Mouse (Mus musculus): ENCODE measurements around the gene Dclk1. TPM values are rescaled to one million over a fixed set of nuclear protein-coding genes. Genes with fewer than 3 reads are reported as not detected.

Dclk1 gene
- polyA plus RNA-seq (2012; rRNA removed) = 4.8 and 5.0 TPM in 2 replicates

DNA sequence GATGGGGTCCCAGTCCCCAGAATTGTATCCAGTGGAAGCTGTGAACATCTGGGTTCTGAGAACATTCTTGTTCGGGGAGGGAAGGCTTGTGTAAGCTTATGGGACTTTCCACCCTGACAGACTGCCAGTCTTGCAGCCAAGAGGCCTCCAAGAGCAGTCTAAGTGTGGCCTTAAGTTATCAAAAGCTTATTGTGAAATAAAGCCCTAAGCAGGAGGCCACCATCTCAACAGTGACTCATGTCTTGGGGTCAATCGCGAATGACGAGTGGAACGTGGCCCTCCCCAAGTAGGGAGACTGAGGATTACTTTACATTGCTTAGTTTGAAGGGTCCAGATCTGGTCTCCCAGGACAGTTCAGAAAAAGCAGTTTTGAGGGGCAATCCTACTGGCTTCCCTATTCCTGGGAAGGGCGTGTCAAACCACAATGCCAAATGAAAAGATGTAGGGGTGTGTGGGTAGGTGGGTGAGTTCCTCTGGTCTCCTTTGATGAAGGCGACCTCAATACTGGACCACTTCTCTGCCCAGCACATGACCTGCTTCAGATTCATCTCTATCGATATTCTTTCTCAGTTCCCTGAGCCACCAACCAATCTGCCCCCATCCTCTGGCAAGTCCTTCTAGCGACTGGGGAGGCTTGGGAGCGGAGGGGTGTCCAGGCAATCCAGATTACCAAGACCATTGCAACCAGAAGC is at the start of gene Dclk1:
Dclk1 (plus strand) TSS at position 635 of the 692 bp plus-strand sequence.

DNA sequence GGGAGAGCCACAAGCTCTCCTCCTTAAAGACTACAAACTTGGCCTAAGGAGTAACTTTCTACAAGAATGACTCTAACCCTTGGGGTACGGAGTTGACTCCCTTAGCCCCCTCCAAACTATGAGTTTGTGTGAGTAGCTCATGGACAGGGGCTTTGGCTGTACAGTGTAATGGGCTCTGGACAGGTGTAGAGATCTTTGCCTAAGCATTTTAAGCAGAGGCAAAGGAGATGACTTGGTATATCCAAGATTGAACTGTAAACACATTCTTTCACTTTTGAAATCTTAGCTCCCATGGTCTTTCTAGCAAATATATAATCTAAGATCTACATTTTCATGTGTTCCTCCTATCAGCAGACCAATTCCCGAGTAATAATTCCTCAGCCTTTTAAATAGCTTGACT is 229.9 kb downstream of the Dclk1 start, which contains the start of gene Gm21954:
Gm21954 (minus strand) TSS at position 101 of the 400 bp plus-strand sequence.

Other genes starting within 250 kb of the Dclk1 start
- 0.24 and 0.47 TPM in 2 replicates for gene Ccna1, start 186.9 kb upstream of the Dclk1 start, polyA plus RNA-seq (2012; rRNA removed)
- gene Spg20, start 130.3 kb upstream of the Dclk1 start, polyA plus RNA-seq (2012; rRNA removed) = 5.1 and 5.3 TPM in 2 replicates
- gene Ccdc169, start 105.0 kb upstream of the Dclk1 start, polyA plus RNA-seq (2012; rRNA removed) = not detected in 2 replicates
- not detected in 2 replicates for gene Sohlh2, start 60.3 kb upstream of the Dclk1 start, polyA plus RNA-seq (2012; rRNA removed)
- not detected in 2 replicates for gene Gm21954, start 229.8 kb downstream of the Dclk1 start, polyA plus RNA-seq (2012; rRNA removed)

Measured in colon, adult 2 months (tissue).